Mouse (Mus musculus): ENCODE results near the gene Ctrl. TPM values are rescaled to one million over a fixed set of nuclear protein-coding genes. Genes with fewer than 3 reads are reported as not detected.

The Ctrl gene
- polyA plus RNA-seq, 2 experiments, result 0.27 to 1.0 TPM

DNA sequence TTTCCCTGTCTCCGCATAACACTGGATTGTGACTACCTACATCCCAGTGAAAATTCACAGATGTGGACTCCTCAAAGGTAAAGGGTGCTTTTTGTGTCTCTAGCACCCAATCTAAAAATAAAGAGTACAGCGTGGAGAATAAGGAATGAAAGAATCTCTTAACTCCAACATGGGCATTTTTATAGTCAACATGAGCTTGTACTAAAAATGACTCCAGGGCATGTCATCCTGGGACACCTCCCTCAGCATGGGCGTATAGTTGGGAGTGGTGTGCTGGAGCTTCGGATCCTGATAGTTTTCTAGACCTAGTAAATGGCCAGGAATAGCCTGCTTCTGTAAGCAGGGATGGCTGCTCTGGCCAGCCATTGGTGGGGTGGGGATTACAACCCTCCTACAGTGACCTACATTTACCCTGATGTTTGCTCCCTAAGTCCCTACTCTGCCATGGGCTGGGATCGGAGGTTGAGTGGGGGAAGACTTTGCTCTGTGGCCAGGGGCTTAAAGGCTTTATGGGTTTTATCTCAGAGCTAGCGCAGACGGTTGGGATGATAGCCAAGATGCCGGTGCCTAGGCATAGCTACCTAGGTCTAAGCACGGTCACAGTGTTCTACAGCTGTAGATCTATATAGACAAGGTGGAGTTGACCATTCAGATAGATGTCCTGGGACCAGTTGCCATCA lies 35.7 kb downstream of the Ctrl start:
- no peak overlapping the region for H3K27ac ChIP-seq
- DNase-seq (ENCODE audit: low read depth in 3 of 3, low spot score in 3 of 3), result no peak
- H3K9ac ChIP-seq (replicated peaks), result no peak overlapping the region
- no peak overlapping the region for H3K4me2 ChIP-seq (ENCODE audit: low read depth)
- no peaks in the 10 kb centered on the region for H3K27me3 ChIP-seq (ENCODE audit: control insufficient read depth, insufficient read depth, low read length)
- 72% methylated on average over 9 of the region's 9 CpGs for WGBS (ENCODE audit: insufficient replicate concordance)
- H3K4me3 ChIP-seq (ENCODE audit: insufficient read depth in 1 of 2, low read depth in 2 of 2, low read length in 2 of 2), result no peak overlapping the region
- H3K9me3 ChIP-seq (ENCODE audit: control insufficient read depth, low read length), result no peaks in the 10 kb centered on the region
- TF ChIP-seq CTCF (IDR thresholded peaks at IDR 0.05; ENCODE audit: low read depth), result no peak
- no peak for TF ChIP-seq EP300 (IDR thresholded peaks at IDR 0.05; ENCODE audit: low read depth)
- no peaks in the 10 kb centered on the region for H3K36me3 ChIP-seq (replicated peaks; ENCODE audit: control insufficient read depth, insufficient read depth, low read depth)
- no peak for ATAC-seq (ENCODE audit: insufficient read depth)
- peaks cover 8 to 12% of the 10 kb centered on the region in 2 experiments for H3K4me1 ChIP-seq (replicated peaks; ENCODE audit: control insufficient read depth in 2 of 2, insufficient read depth in 2 of 2, low read length in 1 of 2)

DNA sequence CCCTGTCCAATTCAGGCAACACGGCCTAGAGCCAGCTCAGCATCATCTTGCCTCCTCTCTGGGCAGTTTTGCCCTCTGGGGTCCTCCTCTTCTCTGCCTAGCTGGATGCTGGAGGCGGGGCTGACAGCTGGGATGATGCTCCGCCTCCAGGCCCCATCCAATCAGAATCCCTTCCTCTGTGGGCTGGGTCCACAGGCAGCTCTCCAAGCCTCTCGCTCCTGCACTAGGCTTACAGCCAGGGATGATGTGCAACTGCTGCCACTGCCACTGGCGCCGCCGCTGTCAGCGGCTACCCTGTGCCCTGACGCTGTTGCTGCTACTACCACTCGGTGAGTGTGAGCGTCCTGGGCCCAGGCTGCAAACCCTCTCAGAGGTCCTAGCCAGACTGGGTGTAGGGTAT lies 40.3 kb downstream of the Ctrl start, which contains the start of gene Nrn1l:
Gene Nrn1l, plus strand, starts transcription at position 229 of the 400 bp plus-strand sequence.
- Histone ChIP-seq H3K27ac (no peak within 1 kb of the TSS), H3K27me3 (ENCODE audit: control insufficient read depth, insufficient read depth, low read length) (no peaks in the 10 kb centered on the region), H3K36me3 (replicated peaks; ENCODE audit: control insufficient read depth, insufficient read depth, low read depth) (peaks cover 35% of the 10 kb centered on the region), H3K9ac (replicated peaks) (no peak within 1 kb of the TSS), H3K4me2 (ENCODE audit: low read depth) (no peak within 1 kb of the TSS), H3K9me3 (ENCODE audit: control insufficient read depth, low read length) (no peaks in the 10 kb centered on the region), H3K4me1 (replicated peaks; ENCODE audit: control insufficient read depth in 2 of 2, insufficient read depth in 2 of 2, low read length in 1 of 2) (no peaks in the 10 kb centered on the region), H3K4me3 (ENCODE audit: insufficient read depth in 1 of 2, low read depth in 2 of 2, low read length in 2 of 2) (no peak within 1 kb of the TSS)
- TF ChIP-seq EP300 (IDR thresholded peaks at IDR 0.05; ENCODE audit: low read depth), result no peak
- TF ChIP-seq CTCF (IDR thresholded peaks at IDR 0.05; ENCODE audit: low read depth), result no peak
- WGBS (ENCODE audit: insufficient replicate concordance), result 41% methylated on average over 11 of the region's 11 CpGs
- ATAC-seq (ENCODE audit: insufficient read depth), result peak; percentile 56
- peak in 1 of 3 experiments; percentile 20 for DNase-seq (ENCODE audit: low read depth in 3 of 3, low spot score in 3 of 3)

DNA sequence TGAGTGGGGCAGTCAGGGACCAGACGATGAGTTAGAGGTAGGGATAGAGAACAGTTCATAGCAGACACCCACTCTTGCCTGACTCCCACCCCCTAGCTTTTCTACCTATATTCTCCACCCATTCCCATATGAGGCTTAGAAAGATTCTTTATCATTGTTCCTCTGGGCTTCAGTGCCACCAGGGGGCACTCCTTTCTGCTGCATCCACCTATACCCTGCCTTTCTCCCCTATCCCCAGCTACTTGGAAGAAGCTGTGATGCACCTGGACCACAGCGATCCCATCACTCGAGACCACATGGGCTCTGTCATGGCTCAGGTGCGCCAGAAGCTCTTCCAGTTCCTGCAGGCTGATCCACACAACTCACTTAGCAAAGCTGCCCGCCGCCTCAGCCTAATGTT lies 41.2 kb downstream of the Ctrl start:
- no peaks in the 10 kb centered on the region for H3K4me1 ChIP-seq (replicated peaks; ENCODE audit: control insufficient read depth in 2 of 2, insufficient read depth in 2 of 2, low read length in 1 of 2)
- no peak overlapping the region for H3K27ac ChIP-seq
- peaks cover 40% of the 10 kb centered on the region for H3K36me3 ChIP-seq (replicated peaks; ENCODE audit: control insufficient read depth, insufficient read depth, low read depth)
- H3K27me3 ChIP-seq (ENCODE audit: control insufficient read depth, insufficient read depth, low read length), result no peaks in the 10 kb centered on the region
- DNase-seq (ENCODE audit: low read depth in 3 of 3, low spot score in 3 of 3), result no peak
- no peak overlapping the region for H3K9ac ChIP-seq (replicated peaks)
- no peak for ATAC-seq (ENCODE audit: insufficient read depth)
- 85% methylated on average over 6 of the region's 6 CpGs for WGBS (ENCODE audit: insufficient replicate concordance)
- TF ChIP-seq EP300 (IDR thresholded peaks at IDR 0.05; ENCODE audit: low read depth) (no peak), CTCF (IDR thresholded peaks at IDR 0.05; ENCODE audit: low read depth) (peak; percentile 66)
- no peaks in the 10 kb centered on the region for H3K9me3 ChIP-seq (ENCODE audit: control insufficient read depth, low read length)
- H3K4me3 ChIP-seq (ENCODE audit: insufficient read depth in 1 of 2, low read depth in 2 of 2, low read length in 2 of 2), result no peak overlapping the region
- no peak overlapping the region for H3K4me2 ChIP-seq (ENCODE audit: low read depth)

DNA sequence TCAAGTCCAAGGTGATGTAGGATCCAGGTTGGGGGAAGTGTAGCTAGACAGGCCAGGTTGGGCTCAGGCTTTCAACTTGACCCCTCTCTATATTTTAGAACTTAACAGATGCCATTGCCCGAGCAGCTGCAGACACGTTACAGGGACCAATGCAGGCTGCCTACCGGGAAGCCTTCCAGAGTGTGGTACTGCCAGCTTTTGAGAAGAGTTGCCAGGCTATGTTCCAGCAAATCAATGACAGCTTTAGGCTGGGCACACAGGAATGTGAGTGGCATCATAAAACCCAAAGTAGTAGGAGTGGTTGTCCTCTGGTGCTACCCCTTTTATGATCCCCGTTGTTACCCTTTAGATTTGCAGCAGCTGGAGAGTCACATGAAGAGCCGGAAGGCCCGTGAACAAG lies 42.8 kb downstream of the Ctrl start:
- H3K4me3 ChIP-seq (ENCODE audit: insufficient read depth in 1 of 2, low read depth in 2 of 2, low read length in 2 of 2), result no peak overlapping the region
- H3K4me1 ChIP-seq (replicated peaks; ENCODE audit: control insufficient read depth in 2 of 2, insufficient read depth in 2 of 2, low read length in 1 of 2), result no peaks in the 10 kb centered on the region
- H3K36me3 ChIP-seq (replicated peaks; ENCODE audit: control insufficient read depth, insufficient read depth, low read depth), result peaks cover 54% of the 10 kb centered on the region
- no peak overlapping the region for H3K27ac ChIP-seq
- no peaks in the 10 kb centered on the region for H3K27me3 ChIP-seq (ENCODE audit: control insufficient read depth, insufficient read depth, low read length)
- DNase-seq (ENCODE audit: low read depth in 3 of 3, low spot score in 3 of 3) (no peak), ATAC-seq (ENCODE audit: insufficient read depth) (no peak)
- no peak overlapping the region for H3K4me2 ChIP-seq (ENCODE audit: low read depth)
- WGBS (ENCODE audit: insufficient replicate concordance), result 78% methylated on average over 6 of the region's 6 CpGs
- no peaks in the 10 kb centered on the region for H3K9me3 ChIP-seq (ENCODE audit: control insufficient read depth, low read length)
- H3K9ac ChIP-seq (replicated peaks), result no peak overlapping the region
- TF ChIP-seq EP300 (IDR thresholded peaks at IDR 0.05; ENCODE audit: low read depth), result no peak

DNA sequence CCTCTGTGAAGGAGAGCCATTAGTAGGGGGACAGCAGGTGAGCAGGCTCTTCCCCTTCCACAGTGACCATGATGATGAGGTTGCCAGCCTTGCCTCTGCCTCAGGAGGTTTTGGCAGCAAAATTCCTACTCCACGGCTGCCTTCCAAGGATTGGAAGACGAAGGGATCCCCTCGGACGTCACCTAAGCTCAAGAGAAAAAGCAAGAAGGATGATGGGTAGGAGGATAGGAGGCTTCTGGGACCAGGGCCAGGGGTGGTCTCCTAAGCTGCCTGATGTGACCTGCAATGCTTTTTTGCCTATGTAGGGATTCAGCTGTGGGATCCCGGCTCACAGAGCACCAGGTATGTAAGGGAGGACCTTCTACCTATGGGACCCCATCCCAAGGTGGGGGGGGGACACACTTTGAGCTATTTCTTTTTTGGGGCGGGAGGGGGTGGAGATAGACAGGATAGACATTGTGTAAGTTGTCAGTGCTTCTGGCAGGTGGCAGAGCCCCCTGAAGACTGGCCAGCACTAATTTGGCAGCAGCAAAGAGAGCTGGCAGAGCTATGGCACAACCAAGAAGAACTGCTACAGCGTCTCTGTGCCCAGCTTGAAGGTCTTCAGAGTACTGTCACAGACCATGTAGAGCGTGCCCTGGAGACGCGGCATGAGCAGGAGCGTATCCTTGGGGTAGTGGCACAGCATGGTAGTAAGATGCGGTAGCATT lies 43.8 kb downstream of the Ctrl start:
- Histone ChIP-seq H3K9me3 (ENCODE audit: control insufficient read depth, low read length) (no peaks in the 10 kb centered on the region), H3K27ac (no peak overlapping the region), H3K4me1 (replicated peaks; ENCODE audit: control insufficient read depth in 2 of 2, insufficient read depth in 2 of 2, low read length in 1 of 2) (no peaks in the 10 kb centered on the region), H3K4me3 (ENCODE audit: insufficient read depth in 1 of 2, low read depth in 2 of 2, low read length in 2 of 2) (no peak overlapping the region), H3K9ac (replicated peaks) (no peak overlapping the region), H3K36me3 (replicated peaks; ENCODE audit: control insufficient read depth, insufficient read depth, low read depth) (peaks cover 62% of the 10 kb centered on the region), H3K4me2 (ENCODE audit: low read depth) (no peak overlapping the region), H3K27me3 (ENCODE audit: control insufficient read depth, insufficient read depth, low read length) (no peaks in the 10 kb centered on the region)
- no peak for TF ChIP-seq CTCF (IDR thresholded peaks at IDR 0.05; ENCODE audit: low read depth)
- TF ChIP-seq EP300 (IDR thresholded peaks at IDR 0.05; ENCODE audit: low read depth), result no peak
- no peak for ATAC-seq (ENCODE audit: insufficient read depth)
- no peak for DNase-seq (ENCODE audit: low read depth in 3 of 3, low spot score in 3 of 3)
- 86% methylated on average over 12 of the region's 12 CpGs for WGBS (ENCODE audit: insufficient replicate concordance)

Small RNAs within 50 kb of the gene (microRNA-seq; reads per million reads assigned to microRNA genes)
- gene Mir7074, result not detected

Other genes with a start within 250 kb of the Ctrl start
- gene Carmil2, start 247.6 kb downstream of the Ctrl start, polyA plus RNA-seq (2012; rRNA removed), result 1.3 and 1.4 TPM in 2 replicates
- 0.24 and 0.33 TPM in 2 replicates for gene Carmil2, start 247.6 kb downstream of the Ctrl start, polyA plus RNA-seq (2014; fragmentation: Nextera tagmentation; extraction: Ambion mirVana)
- gene Acd, start 232.8 kb downstream of the Ctrl start, polyA plus RNA-seq (2012; rRNA removed), result 8.8 and 11.0 TPM in 2 replicates
- 20.3 and 23.7 TPM in 2 replicates for gene Acd, start 232.8 kb downstream of the Ctrl start, polyA plus RNA-seq (2014; fragmentation: Nextera tagmentation; extraction: Ambion mirVana)
- 5.9 and 6.0 TPM in 2 replicates for gene Pard6a, start 232.7 kb downstream of the Ctrl start, polyA plus RNA-seq (2012; rRNA removed)
- 6.4 and 7.9 TPM in 2 replicates for gene Pard6a, start 232.7 kb downstream of the Ctrl start, polyA plus RNA-seq (2014; fragmentation: Nextera tagmentation; extraction: Ambion mirVana)
- not detected in 2 replicates for gene 4933405L10Rik, start 226.2 kb downstream of the Ctrl start, polyA plus RNA-seq (2012; rRNA removed)
- not detected in 2 replicates for gene 4933405L10Rik, start 226.2 kb downstream of the Ctrl start, polyA plus RNA-seq (2014; fragmentation: Nextera tagmentation; extraction: Ambion mirVana)
- 7.0 and 7.8 TPM in 2 replicates for gene Enkd1, start 225.7 kb downstream of the Ctrl start, polyA plus RNA-seq (2012; rRNA removed)
- gene Enkd1, start 225.7 kb downstream of the Ctrl start, polyA plus RNA-seq (2014; fragmentation: Nextera tagmentation; extraction: Ambion mirVana), result 4.8 and 6.5 TPM in 2 replicates
- 0.84 and 0.93 TPM in 2 replicates for gene Gfod2, start 175.2 kb downstream of the Ctrl start, polyA plus RNA-seq (2012; rRNA removed)
- gene Gfod2, start 175.2 kb downstream of the Ctrl start, polyA plus RNA-seq (2014; fragmentation: Nextera tagmentation; extraction: Ambion mirVana), result 1.1 and 1.8 TPM in 2 replicates
- gene Ranbp10, start 106.5 kb downstream of the Ctrl start, polyA plus RNA-seq (2012; rRNA removed), result 57.2 and 60.6 TPM in 2 replicates
- 37.0 and 42.0 TPM in 2 replicates for gene Ranbp10, start 106.5 kb downstream of the Ctrl start, polyA plus RNA-seq (2014; fragmentation: Nextera tagmentation; extraction: Ambion mirVana)
- gene Tsnaxip1, start 106.1 kb downstream of the Ctrl start, polyA plus RNA-seq (2012; rRNA removed), result 0.04 and 0.06 TPM in 2 replicates
- gene Tsnaxip1, start 106.1 kb downstream of the Ctrl start, polyA plus RNA-seq (2014; fragmentation: Nextera tagmentation; extraction: Ambion mirVana), result 0.06 TPM in 1 of 2 replicates, not detected in the other
- gene Cenpt, start 80.6 kb downstream of the Ctrl start, polyA plus RNA-seq (2012; rRNA removed), result 24.6 and 25.4 TPM in 2 replicates
- gene Cenpt, start 80.6 kb downstream of the Ctrl start, polyA plus RNA-seq (2014; fragmentation: Nextera tagmentation; extraction: Ambion mirVana), result 15.0 and 18.2 TPM in 2 replicates
- 26.2 TPM in 2 replicates for gene Thap11, start 78.7 kb downstream of the Ctrl start, polyA plus RNA-seq (2012; rRNA removed)
- 25.5 and 29.5 TPM in 2 replicates for gene Thap11, start 78.7 kb downstream of the Ctrl start, polyA plus RNA-seq (2014; fragmentation: Nextera tagmentation; extraction: Ambion mirVana)
- gene Nutf2, start 73.3 kb downstream of the Ctrl start, polyA plus RNA-seq (2012; rRNA removed), result 40.5 and 83.2 TPM in 2 replicates
- 139 TPM in 2 replicates for gene Nutf2, start 73.3 kb downstream of the Ctrl start, polyA plus RNA-seq (2014; fragmentation: Nextera tagmentation; extraction: Ambion mirVana)
- 17.5 and 21.6 TPM in 2 replicates for gene Edc4, start 53.0 kb downstream of the Ctrl start, polyA plus RNA-seq (2012; rRNA removed)
- 9.9 and 10.7 TPM in 2 replicates for gene Edc4, start 53.0 kb downstream of the Ctrl start, polyA plus RNA-seq (2014; fragmentation: Nextera tagmentation; extraction: Ambion mirVana)
- gene Nrn1l, start 40.3 kb downstream of the Ctrl start, polyA plus RNA-seq (2012; rRNA removed), result 0.22 and 0.42 TPM in 2 replicates
- gene Nrn1l, start 40.3 kb downstream of the Ctrl start, polyA plus RNA-seq (2014; fragmentation: Nextera tagmentation; extraction: Ambion mirVana), result not detected in 2 replicates
- 9.8 and 12.3 TPM in 2 replicates for gene Pskh1, start 33.4 kb downstream of the Ctrl start, polyA plus RNA-seq (2012; rRNA removed)
- gene Pskh1, start 33.4 kb downstream of the Ctrl start, polyA plus RNA-seq (2014; fragmentation: Nextera tagmentation; extraction: Ambion mirVana), result 6.2 and 8.0 TPM in 2 replicates
- gene Psmb10, start 4.6 kb upstream of the Ctrl start, polyA plus RNA-seq (2012; rRNA removed), result 49.8 and 51.8 TPM in 2 replicates
- 61.5 and 68.5 TPM in 2 replicates for gene Psmb10, start 4.6 kb upstream of the Ctrl start, polyA plus RNA-seq (2014; fragmentation: Nextera tagmentation; extraction: Ambion mirVana)
- 40.2 and 41.2 TPM in 2 replicates for gene Lcat, start 9.5 kb upstream of the Ctrl start, polyA plus RNA-seq (2012; rRNA removed)
- gene Lcat, start 9.5 kb upstream of the Ctrl start, polyA plus RNA-seq (2014; fragmentation: Nextera tagmentation; extraction: Ambion mirVana), result 47.0 and 50.7 TPM in 2 replicates
- 8.3 and 11.1 TPM in 2 replicates for gene Slc12a4, start 32.2 kb upstream of the Ctrl start, polyA plus RNA-seq (2012; rRNA removed)
- 6.9 and 8.9 TPM in 2 replicates for gene Slc12a4, start 32.2 kb upstream of the Ctrl start, polyA plus RNA-seq (2014; fragmentation: Nextera tagmentation; extraction: Ambion mirVana)
- gene Dpep3, start 45.6 kb upstream of the Ctrl start, polyA plus RNA-seq (2012; rRNA removed), result not detected in 2 replicates
- gene Dpep3, start 45.6 kb upstream of the Ctrl start, polyA plus RNA-seq (2014; fragmentation: Nextera tagmentation; extraction: Ambion mirVana), result not detected in 2 replicates
- gene Dus2, start 57.5 kb upstream of the Ctrl start, polyA plus RNA-seq (2012; rRNA removed), result 6.8 and 8.7 TPM in 2 replicates
- gene Dus2, start 57.5 kb upstream of the Ctrl start, polyA plus RNA-seq (2014; fragmentation: Nextera tagmentation; extraction: Ambion mirVana), result 9.8 and 10.5 TPM in 2 replicates
- not detected in 2 replicates for gene Dpep2nb, start 72.1 kb upstream of the Ctrl start, polyA plus RNA-seq (2012; rRNA removed)
- gene Dpep2nb, start 72.1 kb upstream of the Ctrl start, polyA plus RNA-seq (2014; fragmentation: Nextera tagmentation; extraction: Ambion mirVana), result not detected in 2 replicates
- gene Ddx28, start 78.0 kb upstream of the Ctrl start, polyA plus RNA-seq (2012; rRNA removed), result 6.6 and 6.8 TPM in 2 replicates
- gene Ddx28, start 78.0 kb upstream of the Ctrl start, polyA plus RNA-seq (2014; fragmentation: Nextera tagmentation; extraction: Ambion mirVana), result 9.1 and 9.4 TPM in 2 replicates
- gene Nfatc3, start 125.0 kb upstream of the Ctrl start, polyA plus RNA-seq (2012; rRNA removed), result 10.2 TPM in 2 replicates
- 2.6 and 2.7 TPM in 2 replicates for gene Nfatc3, start 125.0 kb upstream of the Ctrl start, polyA plus RNA-seq (2014; fragmentation: Nextera tagmentation; extraction: Ambion mirVana)
- gene Esrp2, start 203.1 kb upstream of the Ctrl start, polyA plus RNA-seq (2012; rRNA removed), result 6.7 and 7.7 TPM in 2 replicates
- 6.6 and 7.0 TPM in 2 replicates for gene Esrp2, start 203.1 kb upstream of the Ctrl start, polyA plus RNA-seq (2014; fragmentation: Nextera tagmentation; extraction: Ambion mirVana)
- gene Pla2g15, start 216.5 kb upstream of the Ctrl start, polyA plus RNA-seq (2012; rRNA removed), result 2.8 and 2.9 TPM in 2 replicates
- 2.5 TPM in 2 replicates for gene Pla2g15, start 216.5 kb upstream of the Ctrl start, polyA plus RNA-seq (2014; fragmentation: Nextera tagmentation; extraction: Ambion mirVana)
- 3.8 TPM in 2 replicates for gene Slc7a6, start 235.0 kb upstream of the Ctrl start, polyA plus RNA-seq (2012; rRNA removed)
- gene Slc7a6, start 235.0 kb upstream of the Ctrl start, polyA plus RNA-seq (2014; fragmentation: Nextera tagmentation; extraction: Ambion mirVana), result 8.2 and 10.2 TPM in 2 replicates

Measured in liver, embryonic 14.5 days (tissue).